Mouse (Mus musculus): ENCODE measurements around the gene Lemd2. TPM values are rescaled to one million over a fixed set of nuclear protein-coding genes. Genes with fewer than 3 reads are reported as not detected.

Gene Lemd2
- polyA plus RNA-seq, 1 experiment from 2014 or later = 12.8 TPM

- no peak overlapping the region for H3K4me2 ChIP-seq (ENCODE audit: low read length)
- H3K4me1 ChIP-seq (ENCODE audit: control insufficient read depth in 2 of 2, insufficient read depth in 2 of 2, low read length in 2 of 2) = peaks cover 19 to 35% of the 10 kb centered on the region in 2 experiments
- H3K9ac ChIP-seq (ENCODE audit: low read length) = no peak overlapping the region
- 76% methylated on average over 6 of the region's 6 CpGs for WGBS
- H3K27ac ChIP-seq (replicated peaks in 1 of 2; ENCODE audit: control insufficient read depth in 1 of 2, insufficient read depth in 1 of 2, low read depth in 2 of 2, low read length in 2 of 2) = no peak overlapping the region
- 0 out of 2 replicates have a peak, but pooled peaks cover 1% of the 10 kb centered on the region for H3K27me3 ChIP-seq (ENCODE audit: control insufficient read depth, insufficient read depth, low read length)
- no peaks in the 10 kb centered on the region for H3K36me3 ChIP-seq (ENCODE audit: control insufficient read depth, insufficient read depth, low read length)
- no peak for ATAC-seq (ENCODE audit: insufficient number of reproducible peaks, insufficient read depth, low FRiP score, low read depth)
- no peak overlapping the region for H3K4me3 ChIP-seq (ENCODE audit: control insufficient read depth in 1 of 2, insufficient read depth in 1 of 2, low read depth in 1 of 2, low read length in 2 of 2)
- H3K9me3 ChIP-seq (ENCODE audit: control insufficient read depth, low read length) = no peaks in the 10 kb centered on the region
These were observed 49.4 kb downstream of the Lemd2 start for GRCm38 (mm10) chr17:27154881-27155280.

DNA sequence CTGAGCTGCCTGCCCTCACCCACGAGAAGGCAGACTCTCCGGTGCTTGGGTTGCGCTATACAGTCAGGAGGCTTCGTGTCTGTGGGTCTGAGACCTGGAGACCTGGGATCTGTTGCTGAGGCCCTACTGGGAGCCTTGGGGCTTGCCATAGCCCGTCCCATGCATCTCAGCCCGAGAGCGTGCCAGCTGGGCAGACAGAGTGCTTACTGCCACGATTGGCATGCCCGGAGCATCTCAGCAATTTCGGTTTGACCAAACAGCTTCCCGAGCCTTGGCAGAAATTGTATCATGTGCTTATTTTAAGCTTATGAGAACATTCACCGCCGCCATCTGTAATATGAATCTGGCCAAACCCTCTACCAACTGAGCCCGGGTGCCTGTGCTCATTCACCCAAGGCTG lies 50.0 kb downstream of the Lemd2 start:
- Histone ChIP-seq H3K4me1 (ENCODE audit: control insufficient read depth in 2 of 2, insufficient read depth in 2 of 2, low read length in 2 of 2) (peaks cover 19 to 35% of the 10 kb centered on the region in 2 experiments), H3K4me3 (ENCODE audit: control insufficient read depth in 1 of 2, insufficient read depth in 1 of 2, low read depth in 1 of 2, low read length in 2 of 2) (no peak overlapping the region), H3K36me3 (ENCODE audit: control insufficient read depth, insufficient read depth, low read length) (no peaks in the 10 kb centered on the region), H3K4me2 (ENCODE audit: low read length) (no peak overlapping the region), H3K27ac (replicated peaks in 1 of 2; ENCODE audit: control insufficient read depth in 1 of 2, insufficient read depth in 1 of 2, low read depth in 2 of 2, low read length in 2 of 2) (peak overlapping the region in 1 of 2 experiments; percentile 70; a peak in 2 of 4 replicates), H3K27me3 (ENCODE audit: control insufficient read depth, insufficient read depth, low read length) (0 out of 2 replicates have a peak, but pooled peaks cover 5% of the 10 kb centered on the region), H3K9ac (ENCODE audit: low read length) (peak overlapping the region; percentile 18; the same call in 1 of the 2 replicates), H3K9me3 (ENCODE audit: control insufficient read depth, low read length) (no peaks in the 10 kb centered on the region)
- no peak for ATAC-seq (ENCODE audit: insufficient number of reproducible peaks, insufficient read depth, low FRiP score, low read depth)
- 84% methylated on average over 14 of the region's 14 CpGs for WGBS

GRCm38 (mm10) chr17:27153773-27154193 lies 50.5 kb downstream of the Lemd2 start:
- ATAC-seq (ENCODE audit: insufficient number of reproducible peaks, insufficient read depth, low FRiP score, low read depth) = peak; percentile 25; the same call in 1 of the 2 replicates
- H3K27ac ChIP-seq (replicated peaks in 1 of 2; ENCODE audit: control insufficient read depth in 1 of 2, insufficient read depth in 1 of 2, low read depth in 2 of 2, low read length in 2 of 2) = peak overlapping the region; percentile 45 to 70

GRCm38 (mm10) chr17:27152976-27153723 lies 51.1 kb downstream of the Lemd2 start:
- Histone ChIP-seq H3K4me1 (ENCODE audit: control insufficient read depth in 2 of 2, insufficient read depth in 2 of 2, low read length in 2 of 2) (peaks cover 14 to 29% of the 10 kb centered on the region in 2 experiments), H3K36me3 (ENCODE audit: control insufficient read depth, insufficient read depth, low read length) (no peaks in the 10 kb centered on the region), H3K9me3 (ENCODE audit: control insufficient read depth, low read length) (no peaks in the 10 kb centered on the region), H3K27ac (replicated peaks in 1 of 2; ENCODE audit: control insufficient read depth in 1 of 2, insufficient read depth in 1 of 2, low read depth in 2 of 2, low read length in 2 of 2) (peak overlapping the region; percentile 45 to 70), H3K27me3 (ENCODE audit: control insufficient read depth, insufficient read depth, low read length) (0 out of 2 replicates have a peak, but pooled peaks cover 5% of the 10 kb centered on the region), H3K9ac (ENCODE audit: low read length) (peak overlapping the region; percentile 18; the same call in 1 of the 2 replicates), H3K4me3 (ENCODE audit: control insufficient read depth in 1 of 2, insufficient read depth in 1 of 2, low read depth in 1 of 2, low read length in 2 of 2) (no peak overlapping the region), H3K4me2 (ENCODE audit: low read length) (no peak overlapping the region)
- ATAC-seq (ENCODE audit: insufficient number of reproducible peaks, insufficient read depth, low FRiP score, low read depth) = no peak
- WGBS = 48% methylated on average over 8 of the region's 8 CpGs

More at GRCm38 (mm10) chr17:27153773-27154193, 50.5 kb downstream of the Lemd2 start:
- Histone ChIP-seq H3K4me1 (ENCODE audit: control insufficient read depth in 2 of 2, insufficient read depth in 2 of 2, low read length in 2 of 2) (peaks cover 19 to 35% of the 10 kb centered on the region in 2 experiments), H3K9me3 (ENCODE audit: control insufficient read depth, low read length) (no peaks in the 10 kb centered on the region), H3K9ac (ENCODE audit: low read length) (peak overlapping the region; percentile 18; the same call in 1 of the 2 replicates), H3K36me3 (ENCODE audit: control insufficient read depth, insufficient read depth, low read length) (no peaks in the 10 kb centered on the region), H3K27me3 (ENCODE audit: control insufficient read depth, insufficient read depth, low read length) (0 out of 2 replicates have a peak, but pooled peaks cover 5% of the 10 kb centered on the region), H3K4me2 (ENCODE audit: low read length) (no peak overlapping the region), H3K4me3 (ENCODE audit: control insufficient read depth in 1 of 2, insufficient read depth in 1 of 2, low read depth in 1 of 2, low read length in 2 of 2) (no peak overlapping the region)
- WGBS = 27% methylated on average over 9 of the region's 9 CpGs

DNA sequence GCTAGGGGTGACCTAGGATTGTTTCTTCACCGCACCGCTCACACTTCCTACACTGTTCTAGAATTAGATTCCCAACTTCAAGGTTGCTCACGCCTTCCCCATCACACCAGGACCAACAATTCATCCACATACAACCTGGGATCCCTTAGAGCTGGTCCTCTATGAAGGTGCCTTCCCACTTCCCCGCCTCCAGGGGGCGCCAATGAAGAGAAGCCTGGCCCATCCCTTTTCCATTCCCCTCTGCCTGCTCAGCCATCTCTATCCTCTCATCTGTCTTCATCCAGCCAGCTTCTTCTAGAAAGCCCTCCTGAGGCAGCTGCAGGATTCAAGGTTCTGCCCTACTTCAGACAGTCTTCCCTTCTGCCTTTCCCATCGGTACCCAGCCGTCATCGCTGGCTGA lies 52.9 kb downstream of the Lemd2 start:
- H3K27me3 ChIP-seq (ENCODE audit: control insufficient read depth, insufficient read depth, low read length) = 0 out of 2 replicates have a peak, but pooled peaks cover 5% of the 10 kb centered on the region
- H3K9ac ChIP-seq (ENCODE audit: low read length) = no peak overlapping the region
- no peaks in the 10 kb centered on the region for H3K36me3 ChIP-seq (ENCODE audit: control insufficient read depth, insufficient read depth, low read length)
- 71% methylated on average over 8 of the region's 8 CpGs for WGBS
- H3K4me3 ChIP-seq (ENCODE audit: control insufficient read depth in 1 of 2, insufficient read depth in 1 of 2, low read depth in 1 of 2, low read length in 2 of 2) = no peak overlapping the region
- peaks cover 13 to 26% of the 10 kb centered on the region in 2 experiments for H3K4me1 ChIP-seq (ENCODE audit: control insufficient read depth in 2 of 2, insufficient read depth in 2 of 2, low read length in 2 of 2)
- H3K27ac ChIP-seq (replicated peaks in 1 of 2; ENCODE audit: control insufficient read depth in 1 of 2, insufficient read depth in 1 of 2, low read depth in 2 of 2, low read length in 2 of 2) = no peak overlapping the region
- no peaks in the 10 kb centered on the region for H3K9me3 ChIP-seq (ENCODE audit: control insufficient read depth, low read length)
- no peak overlapping the region for H3K4me2 ChIP-seq (ENCODE audit: low read length)
- ATAC-seq (ENCODE audit: insufficient number of reproducible peaks, insufficient read depth, low FRiP score, low read depth) = no peak

GRCm38 (mm10) chr17:27150871-27151270 lies 53.4 kb downstream of the Lemd2 start:
- no peak for ATAC-seq (ENCODE audit: insufficient number of reproducible peaks, insufficient read depth, low FRiP score, low read depth)
- no peaks in the 10 kb centered on the region for H3K9me3 ChIP-seq (ENCODE audit: control insufficient read depth, low read length)
- H3K4me3 ChIP-seq (ENCODE audit: control insufficient read depth in 1 of 2, insufficient read depth in 1 of 2, low read depth in 1 of 2, low read length in 2 of 2) = no peak overlapping the region
- H3K4me1 ChIP-seq (ENCODE audit: control insufficient read depth in 2 of 2, insufficient read depth in 2 of 2, low read length in 2 of 2) = peaks cover 13 to 26% of the 10 kb centered on the region in 2 experiments
- 45% methylated on average over 7 of the region's 7 CpGs for WGBS
- H3K27me3 ChIP-seq (ENCODE audit: control insufficient read depth, insufficient read depth, low read length) = 0 out of 2 replicates have a peak, but pooled peaks cover 5% of the 10 kb centered on the region
- no peaks in the 10 kb centered on the region for H3K36me3 ChIP-seq (ENCODE audit: control insufficient read depth, insufficient read depth, low read length)
- no peak overlapping the region for H3K27ac ChIP-seq (replicated peaks in 1 of 2; ENCODE audit: control insufficient read depth in 1 of 2, insufficient read depth in 1 of 2, low read depth in 2 of 2, low read length in 2 of 2)
- no peak overlapping the region for H3K4me2 ChIP-seq (ENCODE audit: low read length)
- H3K9ac ChIP-seq (ENCODE audit: low read length) = no peak overlapping the region

DNA sequence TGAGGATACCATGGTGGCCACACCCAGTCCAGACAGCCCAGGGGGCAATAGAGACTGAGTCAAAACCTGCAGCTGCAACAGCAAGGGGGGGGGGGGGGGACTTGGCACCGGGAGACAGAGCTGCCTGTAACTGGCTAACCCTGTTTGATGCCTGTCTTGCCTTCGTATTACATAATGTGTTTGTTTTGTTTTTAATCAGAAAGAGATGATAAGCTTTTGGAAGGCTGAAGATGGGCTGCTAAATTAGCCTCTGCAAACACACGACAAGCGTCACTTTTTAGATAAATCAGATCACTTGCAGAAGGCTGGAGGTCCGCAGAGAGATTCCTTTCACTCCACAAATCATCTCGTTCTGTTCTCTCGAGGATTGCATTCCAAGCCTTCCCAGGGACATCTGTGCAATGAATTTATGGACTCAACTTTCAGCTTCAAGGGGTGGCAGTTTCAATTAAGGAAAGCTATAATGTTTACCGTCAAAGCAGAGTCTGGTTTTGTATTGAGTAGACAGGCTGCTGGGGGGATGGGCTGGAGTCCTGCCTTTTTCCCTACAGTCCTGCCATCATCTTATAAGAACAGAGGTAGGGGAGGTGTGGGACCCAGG lies 57.8 kb downstream of the Lemd2 start:
- Histone ChIP-seq H3K4me1 (ENCODE audit: control insufficient read depth in 2 of 2, insufficient read depth in 2 of 2, low read length in 2 of 2) (peaks cover 2 to 3% of the 10 kb centered on the region in 2 experiments; a peak in 2 of 4 replicates), H3K4me2 (ENCODE audit: low read length) (no peak overlapping the region), H3K27me3 (ENCODE audit: control insufficient read depth, insufficient read depth, low read length) (0 out of 2 replicates have a peak, but pooled peaks cover 5% of the 10 kb centered on the region), H3K27ac (replicated peaks in 1 of 2; ENCODE audit: control insufficient read depth in 1 of 2, insufficient read depth in 1 of 2, low read depth in 2 of 2, low read length in 2 of 2) (no peak overlapping the region), H3K36me3 (ENCODE audit: control insufficient read depth, insufficient read depth, low read length) (no peaks in the 10 kb centered on the region), H3K9me3 (ENCODE audit: control insufficient read depth, low read length) (no peaks in the 10 kb centered on the region), H3K9ac (ENCODE audit: low read length) (no peak overlapping the region), H3K4me3 (ENCODE audit: control insufficient read depth in 1 of 2, insufficient read depth in 1 of 2, low read depth in 1 of 2, low read length in 2 of 2) (no peak overlapping the region)
- ATAC-seq (ENCODE audit: insufficient number of reproducible peaks, insufficient read depth, low FRiP score, low read depth) = no peak
- 11% methylated on average over 8 of the region's 8 CpGs for WGBS
